27 mouse cellular contexts compared by ENCODE assay signal in the genomic region with DNA sequence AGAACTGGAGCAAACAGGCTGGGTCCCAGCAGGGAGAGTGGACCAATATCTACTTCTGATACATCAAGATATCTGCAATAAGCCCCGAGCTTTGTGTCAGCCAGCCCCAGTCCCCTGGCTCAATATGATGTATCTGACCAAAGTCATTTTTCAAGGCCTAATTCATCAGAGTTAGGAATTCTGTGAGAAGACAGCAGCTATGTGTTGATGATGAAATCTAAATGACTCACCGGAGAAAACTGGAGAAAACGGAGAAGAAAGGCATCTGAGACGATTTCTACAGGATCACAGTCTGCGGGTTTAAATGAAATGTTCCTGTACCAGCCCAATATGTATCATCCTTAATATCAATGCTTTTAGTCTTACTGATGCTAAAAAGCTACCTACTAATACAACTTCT.
"Had no signal": no experiment of that assay in that cellular context is flagged by ENCODE, and none has a peak within 500 bp of the region (broad histone marks: within the 10 kb centered on the region; RNA-seq: fewer than 3 reads in every experiment).

No protein-coding gene starts in this region.

- H3K4me3 ChIP-seq: heart, embryonic 10.5 days; heart, embryonic 12.5 days; hindbrain, embryonic 10.5 days; hindbrain, embryonic 12.5 days; intestine, embryonic 15.5 days; kidney, embryonic 15.5 days; limb, embryonic 13.5 days; limb, embryonic 15.5 days; liver, embryonic 12.5 days had no signal

- H3K27me3 ChIP-seq: heart, embryonic 12.5 days; hindbrain, embryonic 12.5 days; intestine, embryonic 15.5 days; kidney, embryonic 15.5 days; limb, embryonic 13.5 days; limb, embryonic 15.5 days; liver, embryonic 12.5 days had no signal

- H3K4me1 ChIP-seq: intestine, embryonic 15.5 days; kidney, embryonic 15.5 days; limb, embryonic 15.5 days; liver, embryonic 12.5 days had no signal

- DNase-seq: gastrocnemius, postnatal 14 days; gastrocnemius, postnatal 36 days; heart, adult 18-20 months; heart, postnatal 10 days; heart, postnatal 4 days; kidney, adult 18-20 months; kidney, adult 8-10 months; kidney, postnatal 14 days; kidney, postnatal 36 days; layer of hippocampus, adult 9-11 months; layer of hippocampus, postnatal 36 days; left cerebral cortex, postnatal 4 days had no signal

- H3K4me2 ChIP-seq: heart, embryonic 12.5 days; hindbrain, embryonic 12.5 days; hindbrain, embryonic 14.5 days; intestine, embryonic 15.5 days; kidney, embryonic 15.5 days; limb, embryonic 13.5 days; limb, embryonic 15.5 days; liver, embryonic 12.5 days had no signal

- H3K27ac ChIP-seq: heart, embryonic 10.5 days; hindbrain, embryonic 10.5 days; hindbrain, embryonic 12.5 days; hindbrain, embryonic 14.5 days; intestine, embryonic 15.5 days; kidney, embryonic 15.5 days; kidney, postnatal 0 days; limb, embryonic 13.5 days; limb, embryonic 15.5 days; liver, embryonic 12.5 days; liver, embryonic 14.5 days had no signal

- H3K9me3 ChIP-seq: heart, embryonic 10.5 days; heart, embryonic 12.5 days; hindbrain, embryonic 10.5 days; hindbrain, embryonic 12.5 days; intestine, embryonic 15.5 days; kidney, embryonic 15.5 days; limb, embryonic 13.5 days; limb, embryonic 15.5 days; liver, embryonic 12.5 days had no signal

- H3K36me3 ChIP-seq: heart, embryonic 10.5 days; heart, embryonic 12.5 days; hindbrain, embryonic 10.5 days; hindbrain, embryonic 12.5 days; intestine, embryonic 15.5 days; kidney, embryonic 15.5 days; limb, embryonic 13.5 days; limb, embryonic 15.5 days; liver, embryonic 12.5 days had no signal

- H3K9ac ChIP-seq: heart, embryonic 12.5 days; hindbrain, embryonic 12.5 days; hindbrain, embryonic 14.5 days; intestine, embryonic 15.5 days; kidney, embryonic 15.5 days; limb, embryonic 13.5 days; limb, embryonic 15.5 days; liver, embryonic 12.5 days; liver, embryonic 14.5 days had no signal

- ATAC-seq: hindbrain, embryonic 16.5 days; inflammation-experienced regulatory T-cells, adult 6 months; intestine, embryonic 15.5 days; intestine, postnatal 0 days; liver, embryonic 12.5 days had no signal
